Mouse (Mus musculus): ENCODE data around the gene Tldc1. TPM values are rescaled to one million over a fixed set of nuclear protein-coding genes. Genes with fewer than 3 reads are reported as not detected.
A peak's percentile ranks its signal among the peaks of the same experiment; 100 is the strongest.

Tldc1 gene
- polyA plus RNA-seq, 2 experiments = 1.3 to 2.7 TPM

DNA sequence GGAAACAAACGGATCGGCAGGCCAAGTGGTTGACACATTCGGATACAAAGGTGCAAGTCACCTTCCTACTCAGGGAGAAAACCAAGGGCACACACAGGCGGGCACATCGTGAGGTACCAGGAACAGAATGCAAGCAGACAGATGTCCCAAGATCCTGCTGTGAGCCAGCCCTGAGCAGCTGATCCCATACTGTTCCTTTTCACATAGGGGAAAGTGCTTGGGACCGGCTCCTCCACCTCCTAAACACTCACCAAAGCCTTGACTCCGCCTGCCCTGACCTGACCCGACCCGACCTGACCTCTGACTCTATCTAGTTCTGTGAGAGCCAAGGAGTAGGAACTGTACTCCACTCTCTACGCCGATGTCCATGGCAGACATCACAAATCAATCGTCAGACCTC is 39.2 kb upstream of the Tldc1 start:
- ATAC-seq (ENCODE audit: insufficient read depth) (no peak), DNase-seq (ENCODE audit: low read depth in 3 of 3, low spot score in 3 of 3) (no peak)
- Histone ChIP-seq H3K4me2 (ENCODE audit: low read depth) (no peak overlapping the region), H3K4me3 (ENCODE audit: insufficient read depth in 1 of 2, low read depth in 2 of 2, low read length in 2 of 2) (no peak overlapping the region), H3K27me3 (ENCODE audit: control insufficient read depth, insufficient read depth, low read length) (no peaks in the 10 kb centered on the region), H3K9ac (replicated peaks) (no peak overlapping the region), H3K4me1 (replicated peaks; ENCODE audit: control insufficient read depth in 2 of 2, insufficient read depth in 2 of 2, low read length in 1 of 2) (peaks cover 2 to 15% of the 10 kb centered on the region in 2 experiments), H3K27ac (no peak overlapping the region), H3K9me3 (ENCODE audit: control insufficient read depth, low read length) (no peaks in the 10 kb centered on the region), H3K36me3 (replicated peaks; ENCODE audit: control insufficient read depth, insufficient read depth, low read depth) (no peaks in the 10 kb centered on the region)
- WGBS (ENCODE audit: insufficient replicate concordance) = 48% methylated on average over 12 of the region's 12 CpGs
- TF ChIP-seq EP300 (IDR thresholded peaks at IDR 0.05; ENCODE audit: low read depth) = no peak
- no peak for TF ChIP-seq CTCF (IDR thresholded peaks at IDR 0.05; ENCODE audit: low read depth)

DNA sequence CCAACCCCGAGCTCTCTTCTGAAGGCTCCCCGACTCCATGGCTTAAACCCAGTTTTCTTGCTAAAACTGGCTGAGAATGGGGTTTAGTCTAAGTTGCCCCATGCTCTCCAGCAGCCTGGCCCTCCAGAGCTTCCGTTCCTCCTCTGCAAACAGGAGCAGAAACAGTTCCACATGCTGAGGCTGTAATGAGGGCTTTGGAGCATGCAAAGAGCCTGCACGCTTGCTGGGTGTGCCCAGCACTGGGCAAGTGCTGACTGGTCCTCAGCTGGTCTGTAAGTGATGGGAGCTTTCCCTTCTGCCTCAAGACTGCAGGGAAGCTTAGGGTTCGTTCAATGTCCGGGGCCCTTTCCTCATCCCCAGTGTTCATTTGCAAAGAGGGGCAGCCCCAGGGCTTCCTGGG is 38.0 kb upstream of the Tldc1 start:
- Histone ChIP-seq H3K4me3 (ENCODE audit: insufficient read depth in 1 of 2, low read depth in 2 of 2, low read length in 2 of 2) (no peak overlapping the region), H3K4me2 (ENCODE audit: low read depth) (no peak overlapping the region), H3K36me3 (replicated peaks; ENCODE audit: control insufficient read depth, insufficient read depth, low read depth) (no peaks in the 10 kb centered on the region), H3K9me3 (ENCODE audit: control insufficient read depth, low read length) (no peaks in the 10 kb centered on the region), H3K27me3 (ENCODE audit: control insufficient read depth, insufficient read depth, low read length) (no peaks in the 10 kb centered on the region), H3K4me1 (replicated peaks; ENCODE audit: control insufficient read depth in 2 of 2, insufficient read depth in 2 of 2, low read length in 1 of 2) (peaks cover 2 to 19% of the 10 kb centered on the region in 2 experiments), H3K27ac (no peak overlapping the region), H3K9ac (replicated peaks) (no peak overlapping the region)
- WGBS (ENCODE audit: insufficient replicate concordance) = 69% methylated on average over 6 of the region's 6 CpGs
- no peak for ATAC-seq (ENCODE audit: insufficient read depth)
- DNase-seq (ENCODE audit: low read depth in 3 of 3, low spot score in 3 of 3) = no peak
- no peak for TF ChIP-seq CTCF (IDR thresholded peaks at IDR 0.05; ENCODE audit: low read depth)

DNA sequence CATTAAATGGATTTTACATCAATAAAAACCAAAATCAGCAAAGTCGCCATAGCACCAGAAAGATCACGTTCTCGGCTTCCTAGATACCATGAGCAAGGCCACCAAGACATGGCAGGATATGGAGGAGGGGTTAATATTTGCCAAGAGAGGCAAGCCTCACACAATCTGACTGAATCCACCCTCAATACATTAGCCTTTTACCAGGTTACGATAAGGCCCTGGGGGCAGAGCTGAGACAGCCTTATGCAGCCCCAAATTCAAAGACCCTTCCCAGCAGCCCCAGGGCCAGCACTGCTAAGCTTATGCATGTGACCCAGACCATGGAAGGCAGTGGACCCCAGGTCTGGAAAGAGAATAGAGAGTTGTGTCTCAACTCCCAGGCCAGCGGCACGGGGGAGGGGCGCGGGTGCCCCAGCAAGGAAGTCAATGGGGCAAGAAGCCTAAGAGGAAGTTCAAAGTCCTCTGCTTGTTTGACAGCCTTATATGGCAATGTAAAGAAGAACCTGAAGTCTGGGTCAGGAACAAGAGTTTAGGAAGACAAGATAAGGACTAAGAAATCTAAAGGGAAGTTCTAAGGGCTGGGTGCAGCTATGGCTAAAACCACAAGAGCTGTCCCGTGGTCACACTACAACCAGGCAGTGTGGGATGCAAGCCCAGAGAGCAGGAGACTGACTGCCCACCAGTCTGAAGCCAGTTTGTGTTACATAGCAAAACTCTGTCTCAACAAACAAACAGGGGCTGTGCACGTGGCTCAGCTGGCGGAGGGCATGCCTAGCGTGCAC is 34.6 kb upstream of the Tldc1 start:
- 15% methylated on average over 12 of the region's 12 CpGs for WGBS (ENCODE audit: insufficient replicate concordance)
- no peaks in the 10 kb centered on the region for H3K27me3 ChIP-seq (ENCODE audit: control insufficient read depth, insufficient read depth, low read length)
- no peak overlapping the region; the same call in 1 of the 2 replicates for H3K4me2 ChIP-seq (ENCODE audit: low read depth)
- H3K9ac ChIP-seq (replicated peaks) = no peak overlapping the region
- H3K4me3 ChIP-seq (ENCODE audit: insufficient read depth in 1 of 2, low read depth in 2 of 2, low read length in 2 of 2) = no peak overlapping the region
- no peak for DNase-seq (ENCODE audit: low read depth in 3 of 3, low spot score in 3 of 3)
- no peaks in the 10 kb centered on the region for H3K9me3 ChIP-seq (ENCODE audit: control insufficient read depth, low read length)
- TF ChIP-seq CTCF (IDR thresholded peaks at IDR 0.05; ENCODE audit: low read depth) = no peak
- TF ChIP-seq EP300 (IDR thresholded peaks at IDR 0.05; ENCODE audit: low read depth) = no peak
- no peaks in the 10 kb centered on the region for H3K36me3 ChIP-seq (replicated peaks; ENCODE audit: control insufficient read depth, insufficient read depth, low read depth)
- ATAC-seq (ENCODE audit: insufficient read depth) = peak; percentile 53
- H3K27ac ChIP-seq = no peak overlapping the region
- H3K4me1 ChIP-seq (replicated peaks; ENCODE audit: control insufficient read depth in 2 of 2, insufficient read depth in 2 of 2, low read length in 1 of 2) = peaks cover 2 to 21% of the 10 kb centered on the region in 2 experiments

DNA sequence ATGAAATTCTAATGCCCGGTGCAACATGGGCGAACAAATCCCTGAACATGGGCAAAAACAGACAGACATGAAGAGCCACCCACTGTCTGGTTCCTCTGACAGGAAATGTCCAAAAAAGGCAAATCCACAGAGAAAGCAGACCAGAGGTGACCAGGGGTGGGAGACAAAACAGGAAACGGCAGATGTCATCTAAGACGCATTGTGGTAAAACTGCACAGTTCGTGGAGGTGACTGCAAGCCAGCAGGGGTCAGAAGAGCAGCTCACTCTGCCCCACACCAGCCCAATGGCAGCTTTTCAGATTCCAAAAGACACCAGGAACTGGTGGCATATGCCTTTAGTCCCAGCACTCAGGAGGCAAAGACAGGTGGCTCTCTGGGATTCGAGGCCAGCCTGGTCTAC is 33.7 kb upstream of the Tldc1 start:
- H3K4me1 ChIP-seq (replicated peaks; ENCODE audit: control insufficient read depth in 2 of 2, insufficient read depth in 2 of 2, low read length in 1 of 2) = peaks cover 2 to 22% of the 10 kb centered on the region in 2 experiments
- H3K9me3 ChIP-seq (ENCODE audit: control insufficient read depth, low read length) = no peaks in the 10 kb centered on the region
- no peaks in the 10 kb centered on the region for H3K27me3 ChIP-seq (ENCODE audit: control insufficient read depth, insufficient read depth, low read length)
- WGBS (ENCODE audit: insufficient replicate concordance) = 30% methylated on average over 6 of the region's 6 CpGs
- no peak for DNase-seq (ENCODE audit: low read depth in 3 of 3, low spot score in 3 of 3)
- H3K27ac ChIP-seq = no peak overlapping the region
- H3K36me3 ChIP-seq (replicated peaks; ENCODE audit: control insufficient read depth, insufficient read depth, low read depth) = no peaks in the 10 kb centered on the region
- no peak overlapping the region for H3K4me3 ChIP-seq (ENCODE audit: insufficient read depth in 1 of 2, low read depth in 2 of 2, low read length in 2 of 2)
- no peak overlapping the region for H3K9ac ChIP-seq (replicated peaks)
- no peak overlapping the region for H3K4me2 ChIP-seq (ENCODE audit: low read depth)
- TF ChIP-seq CTCF (IDR thresholded peaks at IDR 0.05; ENCODE audit: low read depth) = peak; percentile 50
- TF ChIP-seq EP300 (IDR thresholded peaks at IDR 0.05; ENCODE audit: low read depth) = no peak
- no peak for ATAC-seq (ENCODE audit: insufficient read depth)

DNA sequence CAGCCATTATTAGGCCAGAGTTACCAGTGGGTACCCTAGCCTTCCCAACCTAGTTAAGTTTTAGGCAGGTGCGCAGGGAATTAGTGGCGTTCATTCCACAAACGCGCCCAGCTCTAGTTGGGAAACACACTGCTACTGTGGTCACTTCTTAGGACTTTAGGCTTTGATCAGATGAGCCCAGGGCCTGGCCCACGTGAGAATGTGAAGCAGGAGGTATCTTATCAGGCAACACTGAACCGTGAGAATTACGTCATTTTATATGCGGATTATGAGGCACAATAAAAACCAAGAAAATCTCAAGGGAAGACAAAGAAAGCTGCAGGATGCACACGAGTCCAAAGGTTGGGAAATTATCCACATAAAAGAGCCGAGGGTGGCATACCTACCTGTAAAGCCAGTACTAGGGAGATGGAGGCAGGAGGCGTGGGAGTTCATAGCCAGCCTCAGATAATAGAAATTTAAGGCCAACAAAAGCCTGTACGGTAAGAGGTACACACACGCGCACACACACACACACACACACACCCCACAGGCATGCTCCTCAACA is 32.8 kb upstream of the Tldc1 start:
- no peak overlapping the region for H3K27ac ChIP-seq
- no peaks in the 10 kb centered on the region for H3K9me3 ChIP-seq (ENCODE audit: control insufficient read depth, low read length)
- no peak overlapping the region for H3K4me3 ChIP-seq (ENCODE audit: insufficient read depth in 1 of 2, low read depth in 2 of 2, low read length in 2 of 2)
- H3K36me3 ChIP-seq (replicated peaks; ENCODE audit: control insufficient read depth, insufficient read depth, low read depth) = no peaks in the 10 kb centered on the region
- no peak overlapping the region for H3K4me2 ChIP-seq (ENCODE audit: low read depth)
- TF ChIP-seq EP300 (IDR thresholded peaks at IDR 0.05; ENCODE audit: low read depth) (no peak), CTCF (IDR thresholded peaks at IDR 0.05; ENCODE audit: low read depth) (no peak)
- ATAC-seq (ENCODE audit: insufficient read depth) = no peak
- peaks cover 2 to 22% of the 10 kb centered on the region in 2 experiments for H3K4me1 ChIP-seq (replicated peaks; ENCODE audit: control insufficient read depth in 2 of 2, insufficient read depth in 2 of 2, low read length in 1 of 2)
- no peak for DNase-seq (ENCODE audit: low read depth in 3 of 3, low spot score in 3 of 3)
- H3K9ac ChIP-seq (replicated peaks) = no peak overlapping the region
- 67% methylated on average over 14 of the region's 14 CpGs for WGBS (ENCODE audit: insufficient replicate concordance)
- H3K27me3 ChIP-seq (ENCODE audit: control insufficient read depth, insufficient read depth, low read length) = no peaks in the 10 kb centered on the region

Measured in liver, embryonic 14.5 days (tissue).